Mouse (Mus musculus): ENCODE measurements at regions not wholly inside any gene's neighbourhood (a gene's known extent, or its start where the extent isn't known, plus 50 kb on each side); places are given as distances from the start of the nearest gene placed in this dataset.

- Histone ChIP-seq H3K4me1 (ENCODE audit: control insufficient read depth, insufficient read depth, low read length) (peaks cover 5% of the 10 kb centered on the region), H3K4me3 (ENCODE audit: low read depth, low read length) (no peak overlapping the region), H3K9me3 (ENCODE audit: control insufficient read depth, low read depth, low read length) (no peaks in the 10 kb centered on the region), H3K27me3 (ENCODE audit: control insufficient read depth, insufficient read depth, low read length) (no peaks in the 10 kb centered on the region), H3K4me2 (replicated peaks; ENCODE audit: low read depth, low read length) (no peak overlapping the region), H3K36me3 (ENCODE audit: control insufficient read depth, insufficient read depth, low read length) (no peaks in the 10 kb centered on the region), H3K27ac (ENCODE audit: low read length) (no peak overlapping the region), H3K9ac (replicated peaks; ENCODE audit: low read depth, low read length) (no peak overlapping the region)
- ATAC-seq (ENCODE audit: insufficient number of reproducible peaks, insufficient read depth, low FRiP score, low read depth): no peak
- 77% methylated on average over 12 of the region's 12 CpGs for WGBS
Observed at GRCm38 (mm10) chr2:166492895-166493294, 220.7 kb downstream of the Prex1 start.

GRCm38 (mm10) chr2:166492421-166492820 lies 221.2 kb downstream of the Prex1 start:
- H3K9ac ChIP-seq (replicated peaks; ENCODE audit: low read depth, low read length): no peak overlapping the region
- H3K36me3 ChIP-seq (ENCODE audit: control insufficient read depth, insufficient read depth, low read length): no peaks in the 10 kb centered on the region
- no peak overlapping the region for H3K4me3 ChIP-seq (ENCODE audit: low read depth, low read length)
- no peaks in the 10 kb centered on the region for H3K27me3 ChIP-seq (ENCODE audit: control insufficient read depth, insufficient read depth, low read length)
- 42% methylated on average over 12 of the region's 12 CpGs for WGBS
- H3K9me3 ChIP-seq (ENCODE audit: control insufficient read depth, low read depth, low read length): no peaks in the 10 kb centered on the region
- H3K4me2 ChIP-seq (replicated peaks; ENCODE audit: low read depth, low read length): no peak overlapping the region
- H3K4me1 ChIP-seq (ENCODE audit: control insufficient read depth, insufficient read depth, low read length): peaks cover 7% of the 10 kb centered on the region
- H3K27ac ChIP-seq (ENCODE audit: low read length): no peak overlapping the region
- no peak for ATAC-seq (ENCODE audit: insufficient number of reproducible peaks, insufficient read depth, low FRiP score, low read depth)

GRCm38 (mm10) chr2:166491861-166492260 lies 221.8 kb downstream of the Prex1 start:
- Histone ChIP-seq H3K27ac (ENCODE audit: low read length) (no peak overlapping the region), H3K9ac (replicated peaks; ENCODE audit: low read depth, low read length) (no peak overlapping the region), H3K9me3 (ENCODE audit: control insufficient read depth, low read depth, low read length) (no peaks in the 10 kb centered on the region), H3K4me2 (replicated peaks; ENCODE audit: low read depth, low read length) (no peak overlapping the region), H3K36me3 (ENCODE audit: control insufficient read depth, insufficient read depth, low read length) (no peaks in the 10 kb centered on the region), H3K4me1 (ENCODE audit: control insufficient read depth, insufficient read depth, low read length) (peaks cover 7% of the 10 kb centered on the region), H3K4me3 (ENCODE audit: low read depth, low read length) (no peak overlapping the region), H3K27me3 (ENCODE audit: control insufficient read depth, insufficient read depth, low read length) (no peaks in the 10 kb centered on the region)
- 73% methylated on average over 6 of the region's 6 CpGs for WGBS
- ATAC-seq (ENCODE audit: insufficient number of reproducible peaks, insufficient read depth, low FRiP score, low read depth): no peak

- ATAC-seq (ENCODE audit: insufficient number of reproducible peaks, insufficient read depth, low FRiP score, low read depth): no peak
- no peak overlapping the region for H3K27ac ChIP-seq (ENCODE audit: low read length)
Observed at GRCm38 (mm10) chr2:166489041-166489872, 224.4 kb downstream of the Prex1 start.

GRCm38 (mm10) chr2:166487688-166488087 lies 225.9 kb downstream of the Prex1 start:
- 84% methylated on average over 15 of the region's 15 CpGs for WGBS
- no peak for ATAC-seq (ENCODE audit: insufficient number of reproducible peaks, insufficient read depth, low FRiP score, low read depth)
- Histone ChIP-seq H3K36me3 (ENCODE audit: control insufficient read depth, insufficient read depth, low read length) (no peaks in the 10 kb centered on the region), H3K9me3 (ENCODE audit: control insufficient read depth, low read depth, low read length) (no peaks in the 10 kb centered on the region), H3K4me3 (ENCODE audit: low read depth, low read length) (no peak overlapping the region), H3K4me2 (replicated peaks; ENCODE audit: low read depth, low read length) (no peak overlapping the region), H3K27ac (ENCODE audit: low read length) (no peak overlapping the region), H3K27me3 (ENCODE audit: control insufficient read depth, insufficient read depth, low read length) (no peaks in the 10 kb centered on the region), H3K9ac (replicated peaks; ENCODE audit: low read depth, low read length) (no peak overlapping the region), H3K4me1 (ENCODE audit: control insufficient read depth, insufficient read depth, low read length) (peaks cover 15% of the 10 kb centered on the region)

More at GRCm38 (mm10) chr2:166489041-166489872, 224.4 kb downstream of the Prex1 start:
- no peaks in the 10 kb centered on the region for H3K27me3 ChIP-seq (ENCODE audit: control insufficient read depth, insufficient read depth, low read length)
- no peak overlapping the region for H3K4me2 ChIP-seq (replicated peaks; ENCODE audit: low read depth, low read length)
- no peaks in the 10 kb centered on the region for H3K9me3 ChIP-seq (ENCODE audit: control insufficient read depth, low read depth, low read length)
- no peak overlapping the region for H3K4me3 ChIP-seq (ENCODE audit: low read depth, low read length)
- peaks cover 15% of the 10 kb centered on the region for H3K4me1 ChIP-seq (ENCODE audit: control insufficient read depth, insufficient read depth, low read length)
- no peaks in the 10 kb centered on the region for H3K36me3 ChIP-seq (ENCODE audit: control insufficient read depth, insufficient read depth, low read length)
- 53% methylated on average over 15 of the region's 15 CpGs for WGBS
- H3K9ac ChIP-seq (replicated peaks; ENCODE audit: low read depth, low read length): no peak overlapping the region

- no peak; the same call in 1 of the 2 replicates for ATAC-seq (ENCODE audit: insufficient number of reproducible peaks, insufficient read depth, low FRiP score, low read depth)
Observed at GRCm38 (mm10) chr2:166485788-166486187, 227.8 kb downstream of the Prex1 start.

GRCm38 (mm10) chr2:166485361-166485760 lies 228.3 kb downstream of the Prex1 start:
- no peak; the same call in 1 of the 2 replicates for ATAC-seq (ENCODE audit: insufficient number of reproducible peaks, insufficient read depth, low FRiP score, low read depth)
- Histone ChIP-seq H3K9ac (replicated peaks; ENCODE audit: low read depth, low read length) (no peak overlapping the region), H3K4me1 (ENCODE audit: control insufficient read depth, insufficient read depth, low read length) (peaks cover 15% of the 10 kb centered on the region), H3K4me2 (replicated peaks; ENCODE audit: low read depth, low read length) (no peak overlapping the region), H3K4me3 (ENCODE audit: low read depth, low read length) (no peak overlapping the region), H3K36me3 (ENCODE audit: control insufficient read depth, insufficient read depth, low read length) (no peaks in the 10 kb centered on the region), H3K27ac (ENCODE audit: low read length) (peak overlapping the region; percentile 76; the same call in 1 of the 2 replicates), H3K9me3 (ENCODE audit: control insufficient read depth, low read depth, low read length) (no peaks in the 10 kb centered on the region), H3K27me3 (ENCODE audit: control insufficient read depth, insufficient read depth, low read length) (no peaks in the 10 kb centered on the region)
- 52% methylated on average over 6 of the region's 6 CpGs for WGBS

More at GRCm38 (mm10) chr2:166485788-166486187, 227.8 kb downstream of the Prex1 start:
- 36% methylated on average over 4 of the region's 4 CpGs for WGBS
- Histone ChIP-seq H3K27me3 (ENCODE audit: control insufficient read depth, insufficient read depth, low read length) (no peaks in the 10 kb centered on the region), H3K9me3 (ENCODE audit: control insufficient read depth, low read depth, low read length) (no peaks in the 10 kb centered on the region), H3K4me1 (ENCODE audit: control insufficient read depth, insufficient read depth, low read length) (peaks cover 15% of the 10 kb centered on the region), H3K9ac (replicated peaks; ENCODE audit: low read depth, low read length) (no peak overlapping the region), H3K4me3 (ENCODE audit: low read depth, low read length) (no peak overlapping the region), H3K4me2 (replicated peaks; ENCODE audit: low read depth, low read length) (no peak overlapping the region), H3K36me3 (ENCODE audit: control insufficient read depth, insufficient read depth, low read length) (no peaks in the 10 kb centered on the region), H3K27ac (ENCODE audit: low read length) (peak overlapping the region; percentile 76; the same call in 1 of the 2 replicates)

GRCm38 (mm10) chr2:166483617-166484319 lies 229.9 kb downstream of the Prex1 start:
- no peak for ATAC-seq (ENCODE audit: insufficient number of reproducible peaks, insufficient read depth, low FRiP score, low read depth)
- Histone ChIP-seq H3K4me2 (replicated peaks; ENCODE audit: low read depth, low read length) (no peak overlapping the region), H3K36me3 (ENCODE audit: control insufficient read depth, insufficient read depth, low read length) (no peaks in the 10 kb centered on the region), H3K27me3 (ENCODE audit: control insufficient read depth, insufficient read depth, low read length) (no peaks in the 10 kb centered on the region), H3K9me3 (ENCODE audit: control insufficient read depth, low read depth, low read length) (no peaks in the 10 kb centered on the region), H3K27ac (ENCODE audit: low read length) (no peak overlapping the region), H3K4me3 (ENCODE audit: low read depth, low read length) (no peak overlapping the region), H3K4me1 (ENCODE audit: control insufficient read depth, insufficient read depth, low read length) (peaks cover 12% of the 10 kb centered on the region), H3K9ac (replicated peaks; ENCODE audit: low read depth, low read length) (no peak overlapping the region)
- 83% methylated on average over 6 of the region's 6 CpGs for WGBS

All from stomach, embryonic 14.5 days (tissue).